Mouse (Mus musculus) monocyte, adult 5-6 weeks (primary cell): ENCODE results near the gene Gsn. TPM values are rescaled to one million over a fixed set of nuclear protein-coding genes. Genes with fewer than 3 reads are reported as not detected.

Source experiments
- ATAC-seq: fragments of 153-309, 156-312 bp; replicated peaks from 2 replicates; pipeline ENCODE4 v1.8.0; 2017; ENCODE audit warnings: mild to moderate bottlenecking; ENCODE audit not compliant: low TSS enrichment, insufficient number of reproducible peaks, severe bottlenecking, poor library complexity, low FRiP score
- total RNA-seq: library from RNA; stranded (forward); fragments of 200-1000, 200-491, 200-594 nt; gene quantifications from 3 replicates; pipeline ENCODE4 v1.2.3, GENCODE M21; 2017

Gsn gene
- total RNA-seq, 1 experiment from 2014 or later = 46.1 TPM

GRCm38 (mm10) chr2:35270531-35270984 is 14.4 kb downstream of the Gsn start:
- ATAC-seq = peak; percentile 72

- ATAC-seq = no peak
Measured at GRCm38 (mm10) chr2:35271817-35272216, 15.6 kb downstream of the Gsn start.

- ATAC-seq = no peak
Measured at GRCm38 (mm10) chr2:35272881-35273280, 16.7 kb downstream of the Gsn start.

GRCm38 (mm10) chr2:35273536-35273935 is 17.4 kb downstream of the Gsn start:
- no peak for ATAC-seq

- ATAC-seq = no peak
Measured at GRCm38 (mm10) chr2:35277686-35278085, 21.5 kb downstream of the Gsn start.

GRCm38 (mm10) chr2:35278371-35279210 is 22.4 kb downstream of the Gsn start:
- no peak for ATAC-seq

- no peak for ATAC-seq
Measured at GRCm38 (mm10) chr2:35280001-35280400, 23.8 kb downstream of the Gsn start.

- no peak for ATAC-seq
Measured at GRCm38 (mm10) chr2:35282214-35282613, 26.0 kb downstream of the Gsn start.

- ATAC-seq = no peak
Measured at GRCm38 (mm10) chr2:35283997-35284396, 27.8 kb downstream of the Gsn start.

- no peak for ATAC-seq
Measured at GRCm38 (mm10) chr2:35285209-35285608, 29.0 kb downstream of the Gsn start.

GRCm38 (mm10) chr2:35287017-35287620 is 30.9 kb downstream of the Gsn start:
- no peak for ATAC-seq

- peak; percentile 60 for ATAC-seq
Measured at GRCm38 (mm10) chr2:35288758-35289635, 32.8 kb downstream of the Gsn start.

- ATAC-seq = no peak
Measured at GRCm38 (mm10) chr2:35291856-35292255, 35.7 kb downstream of the Gsn start.

- ATAC-seq = no peak
Measured at GRCm38 (mm10) chr2:35292700-35293099, 36.5 kb downstream of the Gsn start.

GRCm38 (mm10) chr2:35293291-35293690 is 37.1 kb downstream of the Gsn start:
- ATAC-seq = no peak

- ATAC-seq = peak; percentile 87
Measured at GRCm38 (mm10) chr2:35297703-35298332, 41.6 kb downstream of the Gsn start.

GRCm38 (mm10) chr2:35299437-35299836 is 43.3 kb downstream of the Gsn start:
- no peak for ATAC-seq

- ATAC-seq = no peak
Measured at GRCm38 (mm10) chr2:35302049-35302885, 46.1 kb downstream of the Gsn start.
